ENCODE assay signal across 8 mouse cellular contexts in genomic region chr16:96030476-96031102, GRCm38 (mm10). TPM values are rescaled to one million over a fixed set of nuclear protein-coding genes. Genes with fewer than 3 reads are reported as not detected.
A peak's percentile ranks its signal among the peaks of the same experiment; 100 is the strongest.
DNase-seq lines count a peak whose midpoint lies in the region; ATAC-seq and TF ChIP-seq lines count a peak whose summit lies in the region.
"Had no signal": no experiment of that assay in that cellular context is flagged by ENCODE, and none has a peak within 500 bp of the region (broad histone marks: within the 10 kb centered on the region; RNA-seq: fewer than 3 reads in every experiment).

No protein-coding gene starts in this region.

- no peaks in the 10 kb centered on the region for H3K9me3 ChIP-seq in stomach, postnatal 0 days (ENCODE audit: control insufficient read depth, low read length)
- H3K9me3 ChIP-seq: heart, embryonic 15.5 days had no signal

- 79% methylated on average over 2 of the region's 2 CpGs for WGBS in stomach, postnatal 0 days

- ATAC-seq in stomach, postnatal 0 days (ENCODE audit: low FRiP score, low TSS enrichment): no peak

- H3K27me3 ChIP-seq in stomach, postnatal 0 days (ENCODE audit: control insufficient read depth, insufficient read depth, low read length): no peaks in the 10 kb centered on the region
- H3K27me3 ChIP-seq: heart, embryonic 15.5 days had no signal

- H3K4me1 ChIP-seq in stomach, postnatal 0 days (replicated peaks; ENCODE audit: control insufficient read depth, insufficient read depth): no peaks in the 10 kb centered on the region
- H3K4me1 ChIP-seq: heart, embryonic 15.5 days had no signal

- TF ChIP-seq EP300 in stomach, postnatal 0 days (optimal IDR thresholded peaks at IDR 0.05): no peak

- no peak for DNase-seq in layer of hippocampus, adult 2 months (ENCODE audit: low spot score in 2 of 2)
- no peak for DNase-seq in layer of hippocampus, adult 11-12 months (ENCODE audit: low spot score)
- DNase-seq in adipocyte (ENCODE audit: low spot score): peak; percentile 56
- DNase-seq in kidney, postnatal 10 days: peak; percentile 29
- DNase-seq in stomach, postnatal 0 days (ENCODE audit: low spot score): peak; percentile 22
- DNase-seq in gastrocnemius, adult 18-20 months (ENCODE audit: low spot score): no peak
- no peak for DNase-seq in gastrocnemius, postnatal 4 days (ENCODE audit: low spot score in 2 of 2)

- no peak overlapping the region for H3K27ac ChIP-seq in layer of hippocampus, adult 2 months
- no peak overlapping the region for H3K27ac ChIP-seq in stomach, postnatal 0 days (replicated peaks)
- H3K27ac ChIP-seq: heart, embryonic 15.5 days had no signal

- peaks cover 53% of the 10 kb centered on the region for H3K36me3 ChIP-seq in stomach, postnatal 0 days (ENCODE audit: control insufficient read depth, insufficient read depth, low read length)

- H3K4me2 ChIP-seq in stomach, postnatal 0 days (replicated peaks; ENCODE audit: low read depth): no peak overlapping the region
- H3K4me2 ChIP-seq: heart, embryonic 15.5 days had no signal

- peak; percentile 62 for TF ChIP-seq CTCF in layer of hippocampus, adult 2 months (conservative IDR thresholded peaks at IDR 0.05)
- TF ChIP-seq CTCF in stomach, postnatal 0 days (IDR thresholded peaks at IDR 0.05; ENCODE audit: low read depth): peak; percentile 56

- no peak overlapping the region for H3K4me3 ChIP-seq in layer of hippocampus, adult 2 months
- H3K4me3 ChIP-seq in stomach, postnatal 0 days (ENCODE audit: low read depth, low read length): no peak overlapping the region
- H3K4me3 ChIP-seq: heart, embryonic 15.5 days had no signal

- H3K9ac ChIP-seq in stomach, postnatal 0 days (ENCODE audit: low read length): no peak overlapping the region
- H3K9ac ChIP-seq: heart, embryonic 15.5 days had no signal

RNA-seq across cellular contexts. Expression of gene Psmg1, which starts 39.8 kb away (rescaled TPM):
- 10 to 100 TPM; 13.7 to 15.6 TPM for total RNA-seq in layer of hippocampus, adult 2 months (2021)
- polyA plus RNA-seq in stomach, postnatal 0 days (2015; fragmentation: Nextera tagmentation; extraction: Ambion mirVana): 48.7 and 50.1 TPM in 2 replicates
- 10 to 100 TPM; 11.6 to 12.3 TPM for total RNA-seq in gastrocnemius, adult 18-20 months (2021)
- total RNA-seq in gastrocnemius, postnatal 4 days (2021): 10 to 100 TPM; 22.2 to 24.6 TPM

RNA-seq across cellular contexts. Expression of gene Brwd1, which starts 51.7 kb away (rescaled TPM):
- 100 to 1,000 TPM; 141 to 150 TPM for total RNA-seq in layer of hippocampus, adult 2 months (2021)
- polyA plus RNA-seq in stomach, postnatal 0 days (2015; fragmentation: Nextera tagmentation; extraction: Ambion mirVana): 29.1 and 31.6 TPM in 2 replicates
- total RNA-seq in gastrocnemius, adult 18-20 months (2021): 10 to 100 TPM; 48.7 to 51.2 TPM
- 100 to 1,000 TPM; 118 to 133 TPM for total RNA-seq in gastrocnemius, postnatal 4 days (2021)

Comparison
In these comparisons a context has a peak if more than half of its experiments do, and no peak if none do; other contexts are left out.
1. DNase-seq: peak in adipocyte (single experiment), kidney, postnatal 10 days (single experiment) and stomach, postnatal 0 days (single experiment); none in layer of hippocampus, adult 2 months (0 of 2), layer of hippocampus, adult 11-12 months (single experiment), gastrocnemius, adult 18-20 months (single experiment) and gastrocnemius, postnatal 4 days (0 of 2).